Comparison of ENCODE assay signal across 23 mouse cellular contexts in the genomic region with DNA sequence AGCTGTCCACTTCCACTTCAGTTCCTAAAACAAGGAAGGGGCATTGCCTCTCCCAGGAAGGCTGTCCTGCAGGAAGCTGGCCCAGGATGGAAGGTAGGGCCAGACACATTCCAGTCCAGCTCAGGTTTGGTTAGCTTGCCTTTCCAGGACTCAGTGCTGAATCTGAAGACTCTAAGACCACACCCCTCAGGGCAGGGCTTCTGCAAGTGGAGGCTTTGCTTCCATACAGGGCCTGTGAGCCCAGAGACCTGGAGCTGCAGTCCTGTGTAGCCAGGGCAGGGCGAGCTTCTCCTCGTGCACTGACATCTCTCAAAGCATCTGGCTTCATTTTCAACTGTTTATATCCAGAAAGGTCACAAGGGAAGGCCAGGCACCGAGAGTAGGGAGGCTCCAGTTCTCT. TPM values are rescaled to one million over a fixed set of nuclear protein-coding genes. Genes with fewer than 3 reads are reported as not detected.
"Had no signal": no experiment of that assay in that cellular context is flagged by ENCODE, and none has a peak within 500 bp of the region (broad histone marks: within the 10 kb centered on the region; RNA-seq: fewer than 3 reads in every experiment).

No protein-coding gene starts in this region.

- H3K27me3 ChIP-seq: intestine, embryonic 15.5 days; kidney, embryonic 15.5 days; liver, embryonic 12.5 days; liver, embryonic 15.5 days; megakaryocyte, embryonic 14.5 days; midbrain, embryonic 13.5 days; neural tube, embryonic 13.5 days had no signal

- H3K9me3 ChIP-seq: intestine, embryonic 15.5 days; liver, embryonic 12.5 days; liver, embryonic 15.5 days; midbrain, embryonic 13.5 days had no signal

- ATAC-seq: intestine, embryonic 15.5 days; liver, embryonic 12.5 days; midbrain, embryonic 13.5 days; midbrain, embryonic 16.5 days had no signal

- H3K27ac ChIP-seq: intestine, embryonic 15.5 days; kidney, embryonic 15.5 days; layer of hippocampus, adult 2 months; liver, embryonic 12.5 days; liver, embryonic 15.5 days; midbrain, embryonic 10.5 days; midbrain, embryonic 13.5 days; neural tube, embryonic 13.5 days had no signal

- H3K36me3 ChIP-seq: intestine, embryonic 15.5 days; kidney, embryonic 15.5 days; liver, embryonic 12.5 days; liver, embryonic 15.5 days; midbrain, embryonic 10.5 days; midbrain, embryonic 13.5 days; neural tube, embryonic 13.5 days had no signal

- H3K4me2 ChIP-seq: intestine, embryonic 15.5 days; kidney, embryonic 15.5 days; liver, embryonic 12.5 days; liver, embryonic 15.5 days; midbrain, embryonic 13.5 days; neural tube, embryonic 13.5 days had no signal

- H3K9ac ChIP-seq: intestine, embryonic 15.5 days; kidney, embryonic 15.5 days; liver, embryonic 12.5 days; liver, embryonic 15.5 days; midbrain, embryonic 13.5 days; neural tube, embryonic 13.5 days had no signal

- H3K4me1 ChIP-seq: intestine, embryonic 15.5 days; kidney, embryonic 15.5 days; liver, embryonic 12.5 days; liver, embryonic 15.5 days; megakaryocyte, embryonic 14.5 days; midbrain, embryonic 10.5 days; midbrain, embryonic 13.5 days; neural tube, embryonic 13.5 days had no signal

- H3K4me3 ChIP-seq: intestine, embryonic 15.5 days; kidney, embryonic 15.5 days; layer of hippocampus, adult 2 months; liver, embryonic 12.5 days; liver, embryonic 15.5 days; megakaryocyte, embryonic 14.5 days; midbrain, embryonic 10.5 days; midbrain, embryonic 13.5 days; myocyte; neural tube, embryonic 13.5 days had no signal

- DNase-seq: kidney, adult 11 months; kidney, adult 8-10 months; kidney, postnatal 14 days; layer of hippocampus, adult 9-11 months; lung, postnatal 14 days; thymus, postnatal 25 days had no signal

RNA-seq across cellular contexts. Expression of a gene that starts 50.0 kb away (rescaled TPM):
- polyA plus RNA-seq: intestine, embryonic 15.5 days; kidney, embryonic 15.5 days; large intestine, adult 2 months; limb, embryonic 11.5 days; limb, embryonic 14.5 days; liver, embryonic 12.5 days; liver, embryonic 15.5 days; midbrain, embryonic 10.5 days; midbrain, embryonic 13.5 days; midbrain, embryonic 16.5 days; myocyte; neural tube, embryonic 13.5 days; small intestine, adult 2 months; spleen, adult 2 months; thymus, postnatal 0 days had no signal
